Mouse (Mus musculus): ENCODE results near the gene Saa1. TPM values are rescaled to one million over a fixed set of nuclear protein-coding genes. Genes with fewer than 3 reads are reported as not detected.

Saa1 gene
- polyA plus RNA-seq, 1 experiment from 2014 or later: 0.69 TPM

DNA sequence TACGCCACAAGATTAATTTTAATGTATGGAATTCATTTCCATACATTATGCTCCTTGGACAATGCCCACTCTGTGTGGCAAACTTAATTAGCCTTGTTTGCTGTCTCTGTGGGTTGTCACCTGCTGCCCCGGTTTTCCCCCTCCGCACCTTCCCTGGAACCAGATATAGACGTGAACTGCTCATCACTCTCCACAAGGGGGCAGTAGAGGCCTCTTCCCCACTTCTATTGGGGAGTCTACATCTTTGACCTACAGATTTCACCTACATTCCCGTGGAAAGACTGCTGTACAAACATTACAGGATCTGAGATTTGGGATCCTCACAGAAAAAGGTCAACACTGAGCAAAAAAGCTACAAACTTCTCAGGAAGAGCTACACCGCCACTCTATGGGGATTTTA, 28.3 kb downstream of the Saa1 start:
- Histone ChIP-seq H3K4me1 (ENCODE audit: insufficient read depth, low read depth, low read length) (peaks cover 20% of the 10 kb centered on the region; the same call in 1 of the 2 replicates), H3K36me3 (ENCODE audit: insufficient read depth, low read length) (no peaks in the 10 kb centered on the region), H3K4me2 (replicated peaks; ENCODE audit: low read depth, low read length) (no peak overlapping the region), H3K4me3 (ENCODE audit: low read depth, low read length) (no peak overlapping the region), H3K27me3 (replicated peaks; ENCODE audit: insufficient read depth, low read length) (0 out of 2 replicates have a peak, but pooled peaks cover 4% of the 10 kb centered on the region), H3K9me3 (ENCODE audit: low read length) (no peaks in the 10 kb centered on the region), H3K9ac (replicated peaks; ENCODE audit: low read depth) (no peak overlapping the region), H3K27ac (ENCODE audit: low read length) (no peak overlapping the region)
- DNase-seq (ENCODE audit: low spot score) (peak; percentile 81), ATAC-seq (no peak)
- TF ChIP-seq CTCF (IDR thresholded peaks at IDR 0.05) (peak; percentile 92), EP300 (IDR thresholded peaks at IDR 0.05) (no peak)
- WGBS: 22% methylated on average over 6 of the region's 6 CpGs

DNA sequence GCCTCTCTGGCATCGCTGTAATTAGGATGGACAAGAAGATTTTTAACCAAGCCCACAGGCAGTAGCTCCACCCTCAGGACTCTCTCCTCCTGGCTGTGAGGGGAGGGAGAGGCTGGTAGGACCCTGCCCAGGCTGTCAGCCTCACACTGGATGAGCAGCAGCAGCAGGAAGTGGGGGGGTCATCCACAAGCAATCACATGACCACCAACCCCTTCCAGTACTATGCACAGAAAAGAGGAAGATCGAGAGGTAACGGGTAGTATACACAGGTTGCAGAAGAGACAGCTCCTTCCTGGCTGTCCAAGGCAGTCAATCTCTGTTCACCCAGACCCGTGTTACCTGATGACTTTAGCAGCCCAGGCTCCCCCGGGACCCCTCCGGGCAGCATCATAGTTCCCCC, 30.5 kb downstream of the Saa1 start:
- DNase-seq (ENCODE audit: low spot score) (no peak), ATAC-seq (no peak)
- Histone ChIP-seq H3K27me3 (replicated peaks; ENCODE audit: insufficient read depth, low read length) (0 out of 2 replicates have a peak, but pooled peaks cover 4% of the 10 kb centered on the region), H3K36me3 (ENCODE audit: insufficient read depth, low read length) (0 out of 2 replicates have a peak, but pooled peaks cover 5% of the 10 kb centered on the region), H3K4me1 (ENCODE audit: insufficient read depth, low read depth, low read length) (peaks cover 7% of the 10 kb centered on the region; the same call in 1 of the 2 replicates), H3K9ac (replicated peaks; ENCODE audit: low read depth) (no peak overlapping the region), H3K4me2 (replicated peaks; ENCODE audit: low read depth, low read length) (no peak overlapping the region), H3K4me3 (ENCODE audit: low read depth, low read length) (no peak overlapping the region), H3K9me3 (ENCODE audit: low read length) (no peaks in the 10 kb centered on the region), H3K27ac (ENCODE audit: low read length) (no peak overlapping the region)
- TF ChIP-seq EP300 (IDR thresholded peaks at IDR 0.05): no peak
- TF ChIP-seq CTCF (IDR thresholded peaks at IDR 0.05): no peak
- WGBS: 57% methylated on average over 6 of the region's 6 CpGs

DNA sequence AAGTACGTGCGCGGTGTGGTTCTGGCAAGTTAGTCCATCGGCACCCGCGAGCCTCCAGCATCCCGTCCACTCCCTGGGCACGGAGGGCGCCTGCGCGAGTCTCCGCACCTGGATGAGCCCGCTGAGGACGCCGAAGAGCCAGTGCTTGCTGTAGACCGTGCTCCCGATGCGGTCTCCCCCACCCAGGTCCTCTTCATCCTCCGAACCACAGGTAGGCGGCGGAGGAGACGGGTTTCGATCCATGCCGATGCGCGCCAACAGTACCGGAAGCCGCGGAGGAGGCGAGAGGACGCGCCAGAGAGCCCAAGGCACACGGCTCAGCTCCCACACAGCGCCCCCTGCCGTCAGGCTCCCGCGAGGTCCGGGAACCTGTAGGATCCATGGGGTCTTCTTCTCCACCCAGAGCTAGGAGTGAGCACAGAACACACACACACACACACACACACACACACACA, 32.4 kb downstream of the Saa1 start, which contains the start of gene Saal1:
Gene Saal1, minus strand, starts transcription at position 291 of the 455 bp plus-strand sequence.
- Histone ChIP-seq H3K9me3 (ENCODE audit: low read length) (no peaks in the 10 kb centered on the region), H3K9ac (replicated peaks; ENCODE audit: low read depth) (peak within 1 kb of the TSS; percentile 55), H3K4me2 (replicated peaks; ENCODE audit: low read depth, low read length) (peak within 1 kb of the TSS; percentile 64), H3K4me3 (ENCODE audit: low read depth, low read length) (peak within 1 kb of the TSS; percentile 93), H3K27ac (ENCODE audit: low read length) (peak within 1 kb of the TSS; percentile 74), H3K27me3 (replicated peaks; ENCODE audit: insufficient read depth, low read length) (0 out of 2 replicates have a peak, but pooled peaks cover 4% of the 10 kb centered on the region), H3K4me1 (ENCODE audit: insufficient read depth, low read depth, low read length) (no peaks in the 10 kb centered on the region), H3K36me3 (ENCODE audit: insufficient read depth, low read length) (peaks cover 16% of the 10 kb centered on the region; the same call in 1 of the 2 replicates)
- ATAC-seq (peak; percentile 97), DNase-seq (ENCODE audit: low spot score) (peak; percentile 89)
- TF ChIP-seq CTCF (IDR thresholded peaks at IDR 0.05): peak; percentile 99
- TF ChIP-seq EP300 (IDR thresholded peaks at IDR 0.05): no peak
- WGBS: 0% methylated on average over 37 of the region's 38 CpGs

DNA sequence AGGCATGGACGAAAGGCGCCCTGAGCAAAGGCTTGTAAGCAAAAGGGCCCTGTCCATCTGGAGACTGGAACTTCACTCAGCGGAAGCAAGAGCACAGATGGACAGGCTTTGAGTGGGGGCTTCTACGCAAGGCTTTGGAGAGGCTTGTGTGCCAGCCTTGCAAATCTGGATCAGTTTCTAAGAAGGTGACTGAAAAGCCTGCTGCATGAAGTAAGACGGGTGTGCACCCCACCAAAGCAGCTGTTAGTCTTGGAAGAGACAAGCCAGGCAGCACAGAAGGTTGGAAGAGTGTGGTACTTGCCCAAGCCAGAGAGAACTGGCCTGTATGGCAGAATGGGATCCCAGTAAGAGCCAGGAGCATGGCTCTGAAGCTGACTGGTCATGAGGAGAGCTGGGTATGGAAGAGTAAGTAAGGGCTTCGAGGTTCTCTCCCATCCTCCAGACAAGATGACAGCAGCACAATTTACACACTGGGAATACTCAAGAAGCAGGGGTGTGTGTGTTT, 42.2 kb downstream of the Saa1 start:
- ATAC-seq: no peak
- H3K27me3 ChIP-seq (replicated peaks; ENCODE audit: insufficient read depth, low read length): no peaks in the 10 kb centered on the region
- H3K4me2 ChIP-seq (replicated peaks; ENCODE audit: low read depth, low read length): no peak overlapping the region
- no peak for DNase-seq (ENCODE audit: low spot score)
- no peak overlapping the region for H3K9ac ChIP-seq (replicated peaks; ENCODE audit: low read depth)
- H3K36me3 ChIP-seq (ENCODE audit: insufficient read depth, low read length): peaks cover 44% of the 10 kb centered on the region; the same call in 1 of the 2 replicates
- WGBS: 95% methylated on average over 6 of the region's 6 CpGs
- H3K4me1 ChIP-seq (ENCODE audit: insufficient read depth, low read depth, low read length): no peaks in the 10 kb centered on the region
- H3K27ac ChIP-seq (ENCODE audit: low read length): no peak overlapping the region
- no peaks in the 10 kb centered on the region for H3K9me3 ChIP-seq (ENCODE audit: low read length)
- H3K4me3 ChIP-seq (ENCODE audit: low read depth, low read length): no peak overlapping the region
- TF ChIP-seq CTCF (IDR thresholded peaks at IDR 0.05): no peak
- no peak for TF ChIP-seq EP300 (IDR thresholded peaks at IDR 0.05)

DNA sequence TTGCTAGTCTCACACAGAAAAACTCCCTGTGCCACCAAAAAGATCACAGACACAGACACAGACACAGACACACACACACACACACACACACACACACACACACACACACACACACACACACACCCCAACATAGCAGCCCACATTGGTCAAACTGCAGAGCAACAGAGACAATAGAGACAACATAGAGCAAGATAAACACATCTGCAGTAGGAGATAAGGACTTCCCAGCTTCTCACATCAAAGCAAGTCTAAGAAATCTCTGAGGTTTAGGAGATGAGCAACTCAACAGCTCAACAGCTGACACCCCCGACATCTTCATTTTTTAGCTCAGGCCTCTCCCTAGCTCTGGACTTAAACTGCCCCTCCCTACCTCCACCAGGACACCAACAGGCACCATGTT, 46.0 kb downstream of the Saa1 start:
- Histone ChIP-seq H3K9me3 (ENCODE audit: low read length) (no peaks in the 10 kb centered on the region), H3K4me1 (ENCODE audit: insufficient read depth, low read depth, low read length) (no peaks in the 10 kb centered on the region), H3K36me3 (ENCODE audit: insufficient read depth, low read length) (peaks cover 31% of the 10 kb centered on the region; the same call in 1 of the 2 replicates), H3K9ac (replicated peaks; ENCODE audit: low read depth) (no peak overlapping the region), H3K27me3 (replicated peaks; ENCODE audit: insufficient read depth, low read length) (no peaks in the 10 kb centered on the region), H3K27ac (ENCODE audit: low read length) (no peak overlapping the region), H3K4me2 (replicated peaks; ENCODE audit: low read depth, low read length) (no peak overlapping the region), H3K4me3 (ENCODE audit: low read depth, low read length) (no peak overlapping the region)
- TF ChIP-seq CTCF (IDR thresholded peaks at IDR 0.05): no peak
- 73% methylated on average over 1 of the region's 1 CpGs for WGBS
- no peak for DNase-seq (ENCODE audit: low spot score)
- no peak for ATAC-seq

Other genes starting within 250 kb of the Saa1 start
- 7.2 and 8.3 TPM in 2 replicates for gene Sergef, start 103.2 kb downstream of the Saa1 start, polyA plus RNA-seq (2015; fragmentation: Nextera tagmentation; extraction: Ambion mirVana)
- gene Tph1, start 70.4 kb downstream of the Saa1 start, polyA plus RNA-seq (2015; fragmentation: Nextera tagmentation; extraction: Ambion mirVana): 0.27 and 0.32 TPM in 2 replicates
- 9.5 and 11.1 TPM in 2 replicates for gene Saal1, start 32.3 kb downstream of the Saa1 start, polyA plus RNA-seq (2015; fragmentation: Nextera tagmentation; extraction: Ambion mirVana)
- 34.2 and 98.7 TPM in 2 replicates for gene Saa3, start 27.3 kb downstream of the Saa1 start, polyA plus RNA-seq (2015; fragmentation: Nextera tagmentation; extraction: Ambion mirVana)
- gene Saa4, start 10.4 kb downstream of the Saa1 start, polyA plus RNA-seq (2015; fragmentation: Nextera tagmentation; extraction: Ambion mirVana): not detected in 2 replicates
- gene Saa2, start 8.8 kb upstream of the Saa1 start, polyA plus RNA-seq (2015; fragmentation: Nextera tagmentation; extraction: Ambion mirVana): 1.0 TPM in 1 of 2 replicates, not detected in the other
- gene Hps5, start 53.1 kb upstream of the Saa1 start, polyA plus RNA-seq (2015; fragmentation: Nextera tagmentation; extraction: Ambion mirVana): 12.7 and 13.7 TPM in 2 replicates
- 29.1 and 30.6 TPM in 2 replicates for gene Gtf2h1, start 53.1 kb upstream of the Saa1 start, polyA plus RNA-seq (2015; fragmentation: Nextera tagmentation; extraction: Ambion mirVana)
- gene Ldha, start 98.5 kb upstream of the Saa1 start, polyA plus RNA-seq (2015; fragmentation: Nextera tagmentation; extraction: Ambion mirVana): 533 and 589 TPM in 2 replicates
- 0.11 TPM in 1 of 2 replicates, not detected in the other for gene Ldhc, start 118.2 kb upstream of the Saa1 start, polyA plus RNA-seq (2015; fragmentation: Nextera tagmentation; extraction: Ambion mirVana)
- gene Tsg101, start 177.0 kb upstream of the Saa1 start, polyA plus RNA-seq (2015; fragmentation: Nextera tagmentation; extraction: Ambion mirVana): 134 and 150 TPM in 2 replicates
- gene Uevld, start 215.5 kb upstream of the Saa1 start, polyA plus RNA-seq (2015; fragmentation: Nextera tagmentation; extraction: Ambion mirVana): 4.1 and 6.0 TPM in 2 replicates
- not detected in 2 replicates for gene Gm9999, start 240.6 kb upstream of the Saa1 start, polyA plus RNA-seq (2015; fragmentation: Nextera tagmentation; extraction: Ambion mirVana)

All from lung, postnatal 0 days (tissue).